Mouse (Mus musculus) liver, embryonic 16.5 days (tissue): ENCODE results near the gene Lamc3. TPM values are rescaled to one million over a fixed set of nuclear protein-coding genes. Genes with fewer than 3 reads are reported as not detected.

Source experiments
- ATAC-seq: fragments of 200-750 bp; cut with Nextera tagmentation; 2 replicates; pipeline ENCODE4 v1.8.0; 2017; ENCODE audit warnings: low read depth, mild to moderate bottlenecking, moderate number of reproducible peaks, moderate library complexity
- H3K27ac ChIP-seq: fragments of 300-500 bp; sonication (generic); 2 replicates; pipeline ENCODE4 v1.5.1; 2014; ENCODE audit warnings: mild to moderate bottlenecking, low read length
- H3K27me3 ChIP-seq: fragments of 300-500 bp; sonication (generic); 2 replicates; pipeline ENCODE4 v1.6.1; 2014; ENCODE audit warnings: low read depth, low read length, mixed read lengths; ENCODE audit not compliant: control insufficient read depth, insufficient read depth
- H3K36me3 ChIP-seq: fragments of 300-500 bp; sonication (generic); 2 replicates; pipeline ENCODE4 v1.6.1; 2014; ENCODE audit warnings: mild to moderate bottlenecking; ENCODE audit not compliant: control insufficient read depth, insufficient read depth
- H3K4me1 ChIP-seq: fragments of 300-500 bp; sonication (generic); 2 replicates; pipeline ENCODE4 v1.6.1; 2014; ENCODE audit warnings: low read depth, low read length, mixed read lengths; ENCODE audit not compliant: control insufficient read depth
- H3K4me2 ChIP-seq: fragments of 300-500 bp; sonication (generic); 2 replicates; pipeline ENCODE4 v1.6.1; 2014; ENCODE audit warnings: low read depth, low read length, mixed read lengths
- H3K4me3 ChIP-seq: fragments of 300-500 bp; sonication (generic); 2 replicates; pipeline ENCODE4 v1.5.1; 2014; ENCODE audit warnings: low read depth, mild to moderate bottlenecking, low read length
- H3K9ac ChIP-seq: fragments of 300-500 bp; sonication (generic); 2 replicates; pipeline ENCODE4 v1.6.1; 2014; ENCODE audit warnings: low read depth, low read length
- H3K9me3 ChIP-seq: fragments of 300-500 bp; sonication (generic); replicated peaks from 2 replicates; pipeline ENCODE4 v1.6.1; 2016; ENCODE audit warnings: low read length; ENCODE audit not compliant: control insufficient read depth
- WGBS: fragments of 180-500 bp; shearing (Covaris S2); extraction: QIAGEN DNeasy Blood & Tissue Kit; methylation state at CpG from one replicate; pipeline ENCODE4 v1.1.7; 2014; ENCODE audit not compliant: insufficient replicate concordance; 5-methylcytosine and 5-hydroxymethylcytosine counted together
- polyA plus RNA-seq: library from polyadenylated mRNA; unstranded; fragments of >200 nt; fragmentation: Nextera tagmentation; extraction: Ambion mirVana; gene quantifications from 2 replicates; pipeline ENCODE4 v1.2.1, GENCODE M21; 2015

Lamc3 gene
- polyA plus RNA-seq, 1 experiment from 2014 or later = 0.15 TPM

GRCm38 (mm10) chr2:31996060-31996459 is 109.0 kb downstream of the Lamc3 start:
- H3K36me3 ChIP-seq = peaks cover 58% of the 10 kb centered on the region

More at GRCm38 (mm10) chr2:31996060-31996459, 109.0 kb downstream of the Lamc3 start:
- no peaks in the 10 kb centered on the region for H3K27me3 ChIP-seq
- no peak overlapping the region for H3K9ac ChIP-seq
- 89% methylated on average over 13 of the region's 13 CpGs for WGBS
- H3K4me3 ChIP-seq = no peak overlapping the region
- H3K9me3 ChIP-seq = no peaks in the 10 kb centered on the region
- ATAC-seq = no peak
- no peak overlapping the region for H3K4me2 ChIP-seq
- H3K27ac ChIP-seq = no peak overlapping the region
- H3K4me1 ChIP-seq = no peaks in the 10 kb centered on the region

Other genes with a start within 250 kb of the Lamc3 start
- gene Prdm12, start 247.3 kb upstream of the Lamc3 start, polyA plus RNA-seq = not detected in 2 replicates
- 24.9 and 25.6 TPM in 2 replicates for gene Exosc2, start 216.6 kb upstream of the Lamc3 start, polyA plus RNA-seq
- 5.8 and 6.7 TPM in 2 replicates for gene Abl1, start 198.9 kb upstream of the Lamc3 start, polyA plus RNA-seq
- 0.05 and 0.07 TPM in 2 replicates for gene Qrfp, start 76.7 kb upstream of the Lamc3 start, polyA plus RNA-seq
- gene Fibcd1, start 41.3 kb upstream of the Lamc3 start, polyA plus RNA-seq = 0.04 TPM in 2 replicates
- gene Aif1l, start 62.8 kb downstream of the Lamc3 start, polyA plus RNA-seq = 1.2 and 1.5 TPM in 2 replicates
- gene Nup214, start 87.1 kb downstream of the Lamc3 start, polyA plus RNA-seq = 33.8 and 34.4 TPM in 2 replicates
- gene Fam78a, start 197.6 kb downstream of the Lamc3 start, polyA plus RNA-seq = 6.5 and 7.0 TPM in 2 replicates
- gene Plpp7, start 208.2 kb downstream of the Lamc3 start, polyA plus RNA-seq = 1.4 and 2.1 TPM in 2 replicates